Mouse (Mus musculus) adrenal gland, adult 10 weeks (tissue): ENCODE data around the gene Vmn1r159. TPM values are rescaled to one million over a fixed set of nuclear protein-coding genes. Genes with fewer than 3 reads are reported as not detected.

Experiments used
- polyA plus RNA-seq: library from polyadenylated mRNA; stranded (reverse); fragments of 350-450 nt; fragmentation: Illumina TruSeq; extraction: RNeasy Lipid Tissue Mini Kit (QIAGEN cat#74804); gene quantifications from one replicate; pipeline ENCODE4 v1.2.3, GENCODE M21; 2014; ENCODE audit warnings: low read depth, low replicate concordance

Gene Vmn1r159
- polyA plus RNA-seq = not detected

GRCm38 (mm10) chr7:22843505-22843904, at the start of gene Vmn1r159:
TSS of gene Vmn1r159 (minus strand) at chr7:22843605.

GRCm38 (mm10) chr7:22870924-22871323, 27.5 kb upstream of the Vmn1r159 start, which contains the start of gene Vmn1r160:
TSS of gene Vmn1r160 (plus strand) at chr7:22871224.

Other genes starting within 250 kb of the Vmn1r159 start
- gene Vmn1r155, start 185.6 kb downstream of the Vmn1r159 start, polyA plus RNA-seq = not detected
- not detected for gene Gm8693, start 151.3 kb downstream of the Vmn1r159 start, polyA plus RNA-seq
- not detected for gene Gm4567, start 123.9 kb downstream of the Vmn1r159 start, polyA plus RNA-seq
- gene Vmn1r157, start 81.9 kb downstream of the Vmn1r159 start, polyA plus RNA-seq = not detected
- not detected for gene Vmn1r158, start 52.8 kb downstream of the Vmn1r159 start, polyA plus RNA-seq
- gene Vmn1r160, start 27.6 kb upstream of the Vmn1r159 start, polyA plus RNA-seq = not detected
- not detected for gene Gm4214, start 141.1 kb upstream of the Vmn1r159 start, polyA plus RNA-seq
- gene Gm4216, start 176.3 kb upstream of the Vmn1r159 start, polyA plus RNA-seq = not detected
- not detected for gene Vmn1r163, start 211.9 kb upstream of the Vmn1r159 start, polyA plus RNA-seq
- not detected for gene Gm8720, start 223.9 kb upstream of the Vmn1r159 start, polyA plus RNA-seq